Mouse (Mus musculus) left cerebral cortex, postnatal 25 days (tissue): ENCODE data around the gene Olfr600. TPM values are rescaled to one million over a fixed set of nuclear protein-coding genes. Genes with fewer than 3 reads are reported as not detected.
"Not testable (repeated sequence)": the region's sequence is repeated elsewhere in the genome, so short reads cannot be mapped to it uniquely, and the experiment has no call there.

ENCODE experiments used
- DNase-seq, 2 experiments: peaks; one replicate each; pipeline ENCODE4 v3.0.0; 2022; ENCODE audit warnings: low spot score in 2 of 2, mixed read lengths in 1 of 2
- intact Hi-C: fragments of 180-260 bp; cut with DNase I; formaldehyde crosslinking; loops from one replicate; pipeline ENCODE4 v1.15.1; 2025
- total RNA-seq, 2 experiments: library from RNA; stranded (reverse); gene quantifications; 2 replicates each; pipeline ENCODE4 v1.2.3; 2021

The Olfr600 gene
- not detected for total RNA-seq

GRCm38 (mm10) chr7:103349569-103349968 is at the start of gene Olfr600:
TSS of gene Olfr600 (minus strand) at chr7:103349669.
- intact Hi-C loops, result no loop called here
- no peak for DNase-seq

- intact Hi-C loops, result no loop called here
- DNase-seq, result no peak
These were observed 49.5 kb upstream of the Olfr600 start for GRCm38 (mm10) chr7:103398981-103399380.

- intact Hi-C loops, result no loop called here
- no peak for DNase-seq
These were observed 48.3 kb upstream of the Olfr600 start for GRCm38 (mm10) chr7:103397758-103398157.

GRCm38 (mm10) chr7:103386077-103386476 is 36.6 kb upstream of the Olfr600 start, which contains the start of gene Olfr603:
TSS of gene Olfr603 (minus strand) at chr7:103386177.
- no peak for DNase-seq
- intact Hi-C loops, result no loop called here

GRCm38 (mm10) chr7:103362555-103362954 is 13.1 kb upstream of the Olfr600 start, which contains the start of gene Olfr601:
TSS of gene Olfr601 (minus strand) at chr7:103362655.
- intact Hi-C loops, result no loop called here
- DNase-seq, result no peak

- no peak for DNase-seq
- intact Hi-C loops, result no loop called here
These were observed 13.9 kb downstream of the Olfr600 start, which contains the start of gene Olfr599 for GRCm38 (mm10) chr7:103335617-103336016. TSS of gene Olfr599 (plus strand) at chr7:103335917.

- intact Hi-C loops, result no loop called here
- DNase-seq, result no peak
These were observed 26.2 kb downstream of the Olfr600 start, which contains the start of gene Olfr598 for GRCm38 (mm10) chr7:103323268-103323667. TSS of gene Olfr598 (plus strand) at chr7:103323568.

DNA sequence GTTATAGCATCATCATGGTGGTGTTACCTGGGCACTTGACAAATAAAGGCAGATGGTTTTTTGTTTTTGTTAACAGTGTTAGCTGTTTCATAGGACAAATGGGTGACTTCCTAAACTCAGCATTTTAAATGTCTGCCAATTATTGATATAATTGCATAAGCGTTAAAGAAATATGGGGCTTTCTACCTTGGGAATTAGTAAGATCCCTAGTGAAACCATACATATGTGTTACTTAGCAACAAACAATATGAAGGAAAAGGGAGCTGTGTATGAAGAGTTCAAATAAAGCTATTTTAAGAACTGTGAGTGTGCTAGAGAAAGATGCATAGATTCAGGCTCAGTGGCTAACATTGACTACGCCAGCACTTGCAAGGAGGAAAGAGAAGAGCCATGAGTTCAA is 33.5 kb downstream of the Olfr600 start, which contains the start of gene Olfr597:
Gene Olfr597, plus strand, starts transcription at position 301 of the 400 bp plus-strand sequence.
- DNase-seq, intact Hi-C loops: not testable (repeated sequence)

DNA sequence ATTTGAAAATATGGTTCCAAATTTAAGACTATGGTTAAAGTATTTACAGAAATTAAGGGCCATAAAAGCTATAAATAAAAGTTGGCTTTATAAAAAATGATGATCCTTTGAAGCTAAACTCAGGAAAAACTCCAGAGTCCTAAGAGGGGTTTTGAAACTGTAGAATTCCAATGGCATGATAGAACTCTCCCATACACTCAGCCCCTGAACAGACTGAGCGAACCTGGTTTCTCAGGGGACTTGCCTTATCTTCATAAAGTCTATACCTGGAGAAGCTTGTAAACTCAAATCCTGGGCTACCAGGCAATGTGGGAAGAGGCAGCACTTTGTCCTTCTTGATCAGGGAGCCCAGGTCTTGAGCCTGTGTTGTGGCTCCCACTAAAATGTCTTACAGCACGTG is 44.1 kb downstream of the Olfr600 start, which contains the start of gene Olfr596:
Gene Olfr596, plus strand, starts transcription at position 301 of the 400 bp plus-strand sequence.
- intact Hi-C loops, result not testable (repeated sequence)

More for the DNA sequence above, 44.1 kb downstream of the Olfr600 start, which contains the start of gene Olfr596:
- not testable (repeated sequence) for DNase-seq

Other genes with a start within 250 kb of the Olfr600 start
- gene Olfr586, start 224.0 kb downstream of the Olfr600 start, total RNA-seq, result not detected
- gene Olfr588-ps1, start 208.8 kb downstream of the Olfr600 start, total RNA-seq, result not detected
- gene Olfr589, start 193.3 kb downstream of the Olfr600 start, total RNA-seq, result not detected
- not detected for gene Olfr591, start 171.3 kb downstream of the Olfr600 start, total RNA-seq
- not detected for gene Olfr592, start 164.9 kb downstream of the Olfr600 start, total RNA-seq
- gene Olfr593, start 137.8 kb downstream of the Olfr600 start, total RNA-seq, result not detected
- not detected for gene Olfr594, start 132.7 kb downstream of the Olfr600 start, total RNA-seq
- not detected for gene Usp17ld, start 97.2 kb downstream of the Olfr600 start, total RNA-seq
- gene Olfr596, start 44.0 kb downstream of the Olfr600 start, total RNA-seq, result not detected
- not detected for gene Olfr597, start 33.4 kb downstream of the Olfr600 start, total RNA-seq
- not detected for gene Olfr598, start 26.1 kb downstream of the Olfr600 start, total RNA-seq
- gene Olfr599, start 13.8 kb downstream of the Olfr600 start, total RNA-seq, result not detected
- not detected for gene Olfr601, start 13.0 kb upstream of the Olfr600 start, total RNA-seq
- not detected for gene Olfr603, start 36.5 kb upstream of the Olfr600 start, total RNA-seq
- not detected for gene Usp17lc, start 65.4 kb upstream of the Olfr600 start, total RNA-seq
- gene Olfr605, start 95.8 kb upstream of the Olfr600 start, total RNA-seq, result not detected
- gene Olfr606, start 99.4 kb upstream of the Olfr600 start, total RNA-seq, result not detected
- gene Olfr607, start 114.5 kb upstream of the Olfr600 start, total RNA-seq, result not detected
- not detected for gene Olfr608, start 120.2 kb upstream of the Olfr600 start, total RNA-seq
- not detected for gene Olfr609, start 148.4 kb upstream of the Olfr600 start, total RNA-seq
- gene Olfr610, start 162.5 kb upstream of the Olfr600 start, total RNA-seq, result not detected
- not detected for gene Olfr611, start 171.2 kb upstream of the Olfr600 start, total RNA-seq
- gene Olfr612, start 193.0 kb upstream of the Olfr600 start, total RNA-seq, result not detected
- gene Olfr613, start 198.4 kb upstream of the Olfr600 start, total RNA-seq, result not detected
- gene Olfr615, start 206.4 kb upstream of the Olfr600 start, total RNA-seq, result not detected
- not detected for gene Olfr616, start 219.5 kb upstream of the Olfr600 start, total RNA-seq
- not detected for gene Olfr617, start 223.4 kb upstream of the Olfr600 start, total RNA-seq
- gene Olfr618, start 240.4 kb upstream of the Olfr600 start, total RNA-seq, result not detected